Mouse (Mus musculus) layer of hippocampus, adult 2 months (tissue): ENCODE results near the gene Mon2. TPM values are rescaled to one million over a fixed set of nuclear protein-coding genes. Genes with fewer than 3 reads are reported as not detected.

ENCODE experiments used
- DNase-seq, 2 experiments: peaks; one replicate each; pipeline ENCODE4 v3.0.0; 2022; ENCODE audit warnings: low spot score in 2 of 2
- H3K27ac ChIP-seq: fragments of 200-600 bp; 2 replicates; pipeline ENCODE4 v1.8.1; 2022
- H3K4me3 ChIP-seq: fragments of 200-600 bp; 2 replicates; pipeline ENCODE4 v1.8.1; 2022; ENCODE audit warnings: mild to moderate bottlenecking
- CTCF ChIP-seq: fragments of 200-600 bp; conservative IDR thresholded peaks from 2 replicates; pipeline ENCODE4 v1.8.1; 2022; ENCODE audit warnings: antibody characterized with exemption, mild to moderate bottlenecking, moderate library complexity
- microRNA-seq, 2 experiments: library from miRNA; unstranded; fragments of <30 nt; microRNA quantifications; one replicate each; pipeline ENCODE4 v1.2.0; 2021
- total RNA-seq, 2 experiments: library from RNA; stranded (reverse); gene quantifications; 2 replicates each; pipeline ENCODE4 v1.2.3; 2021

Gene Mon2
- total RNA-seq, 2 experiments from 2014 or later = 101 TPM

GRCm38 (mm10) chr10:122963463-122964240 lies 112.7 kb downstream of the Mon2 start:
- TF ChIP-seq CTCF = no peak
- DNase-seq = no peak
- H3K4me3 ChIP-seq = peak overlapping the region; percentile 9; the same call in 1 of the 2 replicates
- peak overlapping the region; percentile 72 for H3K27ac ChIP-seq

GRCm38 (mm10) chr10:122962651-122963050 lies 113.7 kb downstream of the Mon2 start:
- no peak overlapping the region for H3K27ac ChIP-seq
- no peak for DNase-seq
- no peak for TF ChIP-seq CTCF
- no peak overlapping the region for H3K4me3 ChIP-seq

GRCm38 (mm10) chr10:122961494-122961893 lies 114.8 kb downstream of the Mon2 start:
- no peak overlapping the region for H3K4me3 ChIP-seq
- TF ChIP-seq CTCF = no peak
- H3K27ac ChIP-seq = no peak overlapping the region; the same call in 1 of the 2 replicates
- DNase-seq = peak in 1 of 2 experiments; percentile 16

- no peak for DNase-seq
- Histone ChIP-seq H3K27ac (no peak overlapping the region), H3K4me3 (no peak overlapping the region)
- TF ChIP-seq CTCF = no peak
These were observed 115.6 kb downstream of the Mon2 start for GRCm38 (mm10) chr10:122960738-122961137.

- Histone ChIP-seq H3K27ac (no peak overlapping the region), H3K4me3 (no peak overlapping the region)
- no peak for TF ChIP-seq CTCF
- no peak for DNase-seq
These were observed 116.1 kb downstream of the Mon2 start for GRCm38 (mm10) chr10:122960216-122960615.

- no peak for TF ChIP-seq CTCF
- no peak for DNase-seq
- H3K4me3 ChIP-seq = no peak overlapping the region
These were observed 117.6 kb downstream of the Mon2 start for GRCm38 (mm10) chr10:122958699-122959098.

GRCm38 (mm10) chr10:122957918-122958317 lies 118.4 kb downstream of the Mon2 start:
- no peak for TF ChIP-seq CTCF
- no peak overlapping the region for H3K27ac ChIP-seq
- no peak overlapping the region for H3K4me3 ChIP-seq
- no peak for DNase-seq

More at GRCm38 (mm10) chr10:122958699-122959098, 117.6 kb downstream of the Mon2 start:
- no peak overlapping the region for H3K27ac ChIP-seq

- Histone ChIP-seq H3K27ac (no peak overlapping the region), H3K4me3 (no peak overlapping the region)
- no peak for TF ChIP-seq CTCF
- no peak for DNase-seq
These were observed 122.7 kb downstream of the Mon2 start for GRCm38 (mm10) chr10:122953576-122953975.

- TF ChIP-seq CTCF = no peak
- Histone ChIP-seq H3K27ac (no peak overlapping the region), H3K4me3 (no peak overlapping the region)
- no peak for DNase-seq
These were observed 125.3 kb downstream of the Mon2 start for GRCm38 (mm10) chr10:122950966-122951365.

- no peak overlapping the region for H3K27ac ChIP-seq
- H3K4me3 ChIP-seq = no peak overlapping the region
- no peak for DNase-seq
- TF ChIP-seq CTCF = no peak
These were observed 131.4 kb downstream of the Mon2 start for GRCm38 (mm10) chr10:122944888-122945287.

- Histone ChIP-seq H3K27ac (no peak overlapping the region), H3K4me3 (no peak overlapping the region)
- no peak for DNase-seq
- no peak for TF ChIP-seq CTCF
These were observed 132.5 kb downstream of the Mon2 start for GRCm38 (mm10) chr10:122943824-122944223.

GRCm38 (mm10) chr10:122942771-122943170 lies 133.5 kb downstream of the Mon2 start:
- Histone ChIP-seq H3K27ac (0 out of 2 replicates have a peak overlapping the region, but pooled peaks have one; percentile 18), H3K4me3 (no peak overlapping the region)
- no peak for DNase-seq
- TF ChIP-seq CTCF = no peak

Small RNA genes lying within 50 kb of the gene (microRNA-seq; reads per million reads assigned to microRNA genes)
- gene Mirlet7i = 69,865 to 76,490 reads per million in 2 experiments

Other genes starting within 250 kb of the Mon2 start
- 100 to 1,000 TPM in 1 of 2 experiments, 10 to 100 TPM in 1; 94.4 to 105 TPM for gene Usp15, start 120.5 kb upstream of the Mon2 start, total RNA-seq
- 10 to 100 TPM; 49.3 to 51.7 TPM for gene Fam19a2, start 187.5 kb upstream of the Mon2 start, total RNA-seq